Mouse (Mus musculus) thymus, postnatal 14 days (tissue): ENCODE measurements around the gene Orai1.

ENCODE experiments used
- DNase-seq: peaks from one replicate; pipeline ENCODE4 v3.0.0; 2021

The Orai1 gene

GRCm38 (mm10) chr5:122997205-122998204 is 17.4 kb upstream of the Orai1 start:
- no peak for DNase-seq

- DNase-seq, result no peak
Observed at GRCm38 (mm10) chr5:123000901-123001300, 14.0 kb upstream of the Orai1 start.

- DNase-seq, result no peak
Observed at GRCm38 (mm10) chr5:123005716-123006592, 8.9 kb upstream of the Orai1 start.

- no peak for DNase-seq
Observed at GRCm38 (mm10) chr5:123008877-123009493, 5.9 kb upstream of the Orai1 start.

- no peak for DNase-seq
Observed at GRCm38 (mm10) chr5:123009873-123010272, 5.0 kb upstream of the Orai1 start.

- no peak for DNase-seq
Observed at GRCm38 (mm10) chr5:123010806-123011205, 4.1 kb upstream of the Orai1 start.

GRCm38 (mm10) chr5:123011705-123012104 is 3.2 kb upstream of the Orai1 start:
- no peak for DNase-seq

- peak; percentile 78 for DNase-seq
Observed at GRCm38 (mm10) chr5:123013599-123014315, 1.1 kb upstream of the Orai1 start.

DNA sequence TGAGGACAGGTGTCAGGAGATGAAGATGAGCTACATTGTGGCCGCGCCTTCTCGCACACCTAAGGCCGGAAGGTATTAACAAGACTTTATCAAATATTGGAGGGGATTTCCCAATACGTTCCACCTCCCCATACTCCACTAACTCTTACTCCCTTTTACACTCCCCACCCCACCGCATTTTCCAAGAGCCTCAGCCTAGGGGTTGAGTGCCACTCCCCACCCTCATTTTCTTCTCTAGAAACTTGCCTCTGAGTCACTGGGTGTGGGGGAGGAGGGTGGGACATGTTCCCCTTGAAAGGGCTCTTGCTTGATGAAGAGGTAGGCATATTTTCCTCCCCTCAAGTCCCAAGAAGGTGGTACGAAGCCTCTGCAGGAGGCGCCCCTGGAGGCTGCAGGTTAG is 1.0 kb downstream of the Orai1 start:
- DNase-seq, result peak; percentile 40

- DNase-seq, result no peak
Observed at GRCm38 (mm10) chr5:123017504-123017903, 2.6 kb downstream of the Orai1 start.

DNA sequence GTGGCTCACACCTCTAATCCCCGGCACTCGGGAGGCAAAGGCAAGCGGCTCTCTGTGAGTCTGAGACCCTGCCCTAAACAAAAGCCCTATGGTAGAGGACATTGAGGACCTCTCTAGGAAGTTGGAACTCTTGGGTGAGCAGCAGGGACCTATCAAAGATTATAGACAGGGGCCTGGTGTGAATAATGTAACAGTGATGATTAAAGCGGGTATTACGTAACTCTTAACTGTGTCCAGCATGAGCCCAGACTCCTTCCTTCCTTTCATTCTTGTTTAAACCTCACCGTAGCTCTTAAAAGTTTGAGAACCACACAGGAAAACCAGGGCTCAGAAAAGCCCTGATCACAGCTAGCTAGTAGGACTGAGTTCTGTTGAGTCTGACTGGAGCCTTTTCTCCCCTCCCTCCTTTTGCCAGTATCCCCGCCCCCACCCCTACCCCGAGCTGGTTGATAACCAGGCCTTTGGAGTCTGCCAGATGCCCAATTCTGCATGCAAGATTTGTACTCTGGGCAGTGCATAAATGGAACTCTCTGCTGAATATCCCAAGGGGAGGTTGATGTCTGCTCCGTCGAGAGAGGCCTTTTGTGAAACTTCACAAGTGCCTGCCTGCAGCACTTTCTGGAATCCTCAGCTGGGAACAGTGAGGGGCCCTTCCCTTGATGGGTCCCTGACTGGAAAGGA is 4.6 kb downstream of the Orai1 start:
- no peak for DNase-seq

GRCm38 (mm10) chr5:123020426-123020825 is 5.6 kb downstream of the Orai1 start:
- no peak for DNase-seq

DNA sequence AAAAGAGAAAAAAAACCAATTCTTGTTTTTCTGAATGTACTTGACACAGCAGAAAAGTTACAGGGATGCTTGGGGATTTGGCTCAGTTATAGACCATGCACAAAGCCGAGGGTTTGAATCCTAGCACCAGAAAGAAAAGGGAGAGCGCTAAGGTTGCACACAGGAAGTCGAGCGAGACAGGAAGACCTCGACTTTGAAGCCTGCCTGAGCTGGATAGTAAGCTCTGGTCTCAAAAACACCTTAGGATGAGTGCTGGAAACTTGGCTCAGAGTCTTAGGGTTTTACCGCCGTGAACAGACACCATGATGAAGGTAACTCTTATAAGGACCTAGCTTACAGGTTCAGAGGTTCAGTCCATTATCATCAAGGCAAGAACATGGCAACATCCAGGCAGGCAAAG is 6.6 kb downstream of the Orai1 start:
- DNase-seq, result peak; percentile 25

- no peak for DNase-seq
Observed at GRCm38 (mm10) chr5:123023049-123023448, 8.2 kb downstream of the Orai1 start.

GRCm38 (mm10) chr5:123024312-123024711 is 9.4 kb downstream of the Orai1 start:
- DNase-seq, result no peak

GRCm38 (mm10) chr5:123024965-123025573 is 10.2 kb downstream of the Orai1 start:
- no peak for DNase-seq

DNA sequence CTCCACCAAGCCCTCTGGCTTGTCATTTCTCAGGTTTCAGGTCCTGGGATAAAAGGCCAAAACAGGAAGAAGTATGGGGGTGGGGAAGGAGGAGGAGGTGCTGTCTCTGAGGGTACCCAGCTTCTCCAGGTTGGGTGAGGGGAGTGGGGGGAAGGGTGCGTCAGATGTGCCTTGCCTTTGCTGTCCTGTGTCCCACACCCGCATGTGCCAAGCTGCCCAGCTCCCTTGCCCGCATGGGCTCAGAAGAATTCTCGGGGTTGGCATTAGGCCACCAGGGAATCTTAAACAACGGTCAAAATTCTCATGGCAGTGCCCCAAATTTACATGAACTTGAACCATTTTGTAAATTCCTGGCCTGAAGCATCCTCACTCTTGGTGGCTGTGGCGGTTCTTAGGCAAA is 11.5 kb downstream of the Orai1 start:
- DNase-seq, result peak; percentile 38

GRCm38 (mm10) chr5:123027436-123027835 is 12.6 kb downstream of the Orai1 start:
- DNase-seq, result no peak

- DNase-seq, result no peak
Observed at GRCm38 (mm10) chr5:123029729-123030128, 14.9 kb downstream of the Orai1 start.

DNA sequence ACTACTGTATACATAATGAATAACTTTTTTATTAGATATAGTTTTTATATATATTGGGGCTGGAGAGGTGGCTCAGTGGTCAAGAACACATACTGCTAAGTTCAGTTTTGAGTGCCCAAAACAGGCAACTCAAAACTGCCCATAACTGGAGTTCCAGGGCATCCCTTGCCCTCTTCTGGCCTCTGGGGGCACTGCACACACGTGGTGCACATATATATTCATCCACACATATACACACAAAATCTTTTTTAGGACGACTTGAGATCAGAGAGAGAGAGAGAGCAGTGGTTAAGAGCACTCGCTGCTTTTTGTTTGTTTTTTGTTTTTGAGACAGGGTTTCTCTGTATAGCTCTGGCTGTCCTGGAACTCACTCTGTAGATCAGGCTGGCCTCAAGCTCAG is 16.4 kb downstream of the Orai1 start:
- no peak for DNase-seq

GRCm38 (mm10) chr5:123033646-123034160 is 18.8 kb downstream of the Orai1 start:
- no peak for DNase-seq
